Mouse (Mus musculus): Measurements from ENCODE around the gene Ccnyl1.
A peak's percentile ranks its signal among the peaks of the same experiment; 100 is the strongest.
"Not testable (repeated sequence)": the region's sequence is repeated elsewhere in the genome, so short reads cannot be mapped to it uniquely, and the experiment has no call there.

The Ccnyl1 gene

GRCm38 (mm10) chr1:64690213-64691013, at the start of gene Ccnyl1:
TSS of gene Ccnyl1 (plus strand) at chr1:64690455.
- peak; percentile 99 for DNase-seq

GRCm38 (mm10) chr1:64641069-64641468, 49.2 kb upstream of the Ccnyl1 start:
- no peak for DNase-seq

- DNase-seq, result not testable (repeated sequence)
These were observed 47.7 kb upstream of the Ccnyl1 start for GRCm38 (mm10) chr1:64642541-64642940.

- no peak for DNase-seq
These were observed 45.7 kb upstream of the Ccnyl1 start for GRCm38 (mm10) chr1:64644513-64644912.

- DNase-seq, result no peak
These were observed 40.7 kb upstream of the Ccnyl1 start for GRCm38 (mm10) chr1:64649362-64650124.

GRCm38 (mm10) chr1:64653701-64654100, 36.6 kb upstream of the Ccnyl1 start:
- DNase-seq, result no peak

- no peak for DNase-seq
These were observed 34.8 kb upstream of the Ccnyl1 start for GRCm38 (mm10) chr1:64655415-64655814.

GRCm38 (mm10) chr1:64656423-64657129, 33.7 kb upstream of the Ccnyl1 start:
- no peak for DNase-seq

GRCm38 (mm10) chr1:64658876-64659275, 31.4 kb upstream of the Ccnyl1 start:
- no peak for DNase-seq

GRCm38 (mm10) chr1:64667111-64667633, 23.1 kb upstream of the Ccnyl1 start:
- no peak for DNase-seq

- DNase-seq, result no peak
These were observed 20.8 kb upstream of the Ccnyl1 start for GRCm38 (mm10) chr1:64669451-64669850.

GRCm38 (mm10) chr1:64673931-64674330, 16.3 kb upstream of the Ccnyl1 start:
- DNase-seq, result no peak

- DNase-seq, result no peak
These were observed 14.0 kb upstream of the Ccnyl1 start for GRCm38 (mm10) chr1:64676060-64676839.

GRCm38 (mm10) chr1:64681499-64681898, 8.8 kb upstream of the Ccnyl1 start:
- peak; percentile 35 for DNase-seq

- DNase-seq, result no peak
These were observed 7.2 kb upstream of the Ccnyl1 start for GRCm38 (mm10) chr1:64683039-64683438.

- DNase-seq, result peak; percentile 10
These were observed 5.8 kb upstream of the Ccnyl1 start for GRCm38 (mm10) chr1:64684440-64684839.

GRCm38 (mm10) chr1:64688046-64688445, 2.2 kb upstream of the Ccnyl1 start:
- DNase-seq, result no peak

GRCm38 (mm10) chr1:64689561-64690212, 568 bp upstream of the Ccnyl1 start:
- peak; percentile 24 for DNase-seq

GRCm38 (mm10) chr1:64691121-64691551, 881 bp downstream of the Ccnyl1 start:
- DNase-seq, result peak; percentile 53

- no peak for DNase-seq
These were observed 1.3 kb downstream of the Ccnyl1 start for GRCm38 (mm10) chr1:64691581-64691980.

GRCm38 (mm10) chr1:64695156-64695555, 4.9 kb downstream of the Ccnyl1 start:
- no peak for DNase-seq

GRCm38 (mm10) chr1:64701780-64702179, 11.5 kb downstream of the Ccnyl1 start:
- no peak for DNase-seq

Data from liver (tissue).